Mouse (Mus musculus): Measurements from ENCODE around the gene Ppp1r26. TPM values are rescaled to one million over a fixed set of nuclear protein-coding genes. Genes with fewer than 3 reads are reported as not detected.
A peak's percentile ranks its signal among the peaks of the same experiment; 100 is the strongest.

The Ppp1r26 gene
- total RNA-seq (2021) = 1 to 10 TPM; 2.1 to 3.2 TPM
- long read RNA-seq, experiment 1, partial matches to known transcripts = 0 of 7 reads
- long read RNA-seq, experiment 1, other reads (novel, unspliced or antisense) = 4 of 7 reads
- long read RNA-seq, experiment 2, partial matches to known transcripts = 0 of 6 reads
- long read RNA-seq, experiment 2, other reads (novel, unspliced or antisense) = 5 of 6 reads

DNA sequence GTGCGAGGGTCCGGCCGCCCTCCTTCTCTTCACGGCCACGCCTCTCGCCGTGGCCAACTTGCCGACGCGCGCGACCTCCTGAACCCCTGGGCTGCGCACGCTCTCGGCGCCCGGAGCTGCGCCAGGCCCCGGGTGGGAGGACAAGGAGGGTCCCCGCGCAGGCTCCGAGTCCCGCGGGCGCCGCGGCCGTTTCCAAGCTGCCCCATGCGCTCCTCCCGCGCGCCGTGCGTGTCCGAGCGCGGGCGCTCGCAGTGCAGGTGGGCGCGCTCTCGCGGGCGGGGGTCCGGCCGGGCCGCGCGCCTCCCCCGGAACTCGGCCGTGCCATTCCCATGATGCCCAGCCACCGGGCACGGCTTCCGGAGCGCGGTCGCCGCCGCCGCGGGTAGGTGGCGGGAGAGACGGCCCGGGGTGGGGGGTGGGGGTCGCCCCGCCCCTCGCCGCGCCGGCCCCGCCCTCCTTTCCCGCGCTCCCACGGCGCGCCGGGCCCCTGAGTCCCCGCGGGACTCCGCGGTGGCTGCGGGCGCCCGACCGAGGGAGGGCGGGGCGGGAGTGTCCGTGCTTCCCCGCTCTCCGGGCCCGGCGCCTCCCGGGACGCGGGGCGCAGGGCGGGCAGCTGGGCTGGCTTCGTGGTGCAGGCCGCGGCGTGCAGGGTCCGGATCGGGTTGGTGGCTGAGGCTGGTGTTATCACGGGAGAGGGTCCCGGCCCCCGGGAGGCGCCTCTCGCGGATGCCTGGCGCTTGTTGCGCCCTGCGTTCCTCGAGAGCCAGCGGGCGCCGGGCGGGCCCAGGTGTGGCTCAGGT, at the start of gene Ppp1r26:
Gene Ppp1r26 (plus strand): TSS at position 286 of the 800 bp plus-strand sequence.
- TF ChIP-seq CTCF (IDR thresholded peaks at IDR 0.05) = no peak
- Histone ChIP-seq H3K4me3 (peak within 1 kb of the TSS; percentile 88), H3K27ac (peak within 1 kb of the TSS; percentile 74)
- intact Hi-C loops (cut with DNase I) = no loop called here
- peak; percentile 70 for DNase-seq

DNA sequence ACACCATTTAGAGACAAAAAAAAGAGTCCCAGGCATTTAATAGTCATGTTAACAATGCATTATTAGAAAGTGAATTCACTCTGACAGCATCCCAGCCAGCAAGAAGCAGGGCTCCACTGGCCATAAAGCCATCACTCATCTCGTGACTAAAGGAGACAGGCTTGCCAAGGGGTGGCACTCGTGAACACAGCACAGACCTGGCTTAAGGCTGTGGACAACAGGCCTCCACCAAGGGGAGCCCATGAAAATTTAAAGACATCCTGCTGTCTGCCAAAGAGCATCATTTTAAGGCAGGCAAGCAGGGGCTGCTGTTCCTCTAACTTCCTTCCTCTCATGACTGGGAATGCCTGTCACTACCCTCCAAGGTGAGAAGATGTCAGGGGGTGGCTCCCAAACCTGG, 49.7 kb upstream of the Ppp1r26 start:
- no peak for TF ChIP-seq CTCF (IDR thresholded peaks at IDR 0.05)
- Histone ChIP-seq H3K4me3 (no peak overlapping the region), H3K27ac (no peak overlapping the region)
- no peak for DNase-seq
- intact Hi-C loops (cut with DNase I) = no loop called here

DNA sequence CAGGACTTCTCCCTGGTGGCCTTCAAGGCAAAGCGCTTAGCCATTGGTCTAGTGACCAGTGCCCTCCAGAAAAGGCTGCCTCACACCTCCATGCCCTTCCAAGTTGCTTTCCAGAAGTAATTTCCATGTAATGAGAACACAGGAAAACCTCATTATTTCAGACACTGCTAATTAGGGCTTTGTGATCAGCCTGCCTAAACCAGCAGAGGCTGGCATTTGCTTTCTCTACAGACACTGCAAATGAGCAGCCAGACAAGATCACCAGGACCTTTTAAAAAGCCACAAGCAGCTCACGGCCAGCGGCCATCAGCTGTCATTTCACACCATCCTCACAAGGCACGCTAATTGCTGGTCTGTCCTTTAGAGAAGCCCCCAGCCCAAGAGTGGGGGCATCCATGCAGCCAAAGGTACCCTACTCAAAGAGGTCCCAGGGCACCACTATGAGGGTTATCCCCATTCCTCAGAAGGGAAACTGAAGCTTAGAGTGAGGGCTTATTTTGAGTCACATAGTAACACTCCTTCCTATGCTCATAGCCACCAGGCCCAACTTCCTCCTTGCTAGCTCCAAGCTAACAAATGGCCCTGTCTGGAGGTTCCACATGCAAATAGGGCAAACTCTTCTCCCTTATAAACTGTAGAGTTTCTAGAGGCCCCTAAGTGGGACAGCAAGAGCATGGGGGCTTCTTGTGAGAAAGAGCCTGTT, 49.0 kb upstream of the Ppp1r26 start:
- DNase-seq = no peak
- H3K27ac ChIP-seq = no peak overlapping the region
- TF ChIP-seq CTCF (IDR thresholded peaks at IDR 0.05) = no peak
- H3K4me3 ChIP-seq = no peak overlapping the region
- intact Hi-C loops (cut with DNase I) = no loop called here

GRCm38 (mm10) chr2:28401647-28402046, 45.0 kb upstream of the Ppp1r26 start:
- no peak overlapping the region for H3K4me3 ChIP-seq
- intact Hi-C loops (cut with DNase I) = no loop called here
- no peak for DNase-seq
- no peak for TF ChIP-seq CTCF (IDR thresholded peaks at IDR 0.05)
- peak overlapping the region; percentile 35; the same call in 1 of the 2 replicates for H3K27ac ChIP-seq

DNA sequence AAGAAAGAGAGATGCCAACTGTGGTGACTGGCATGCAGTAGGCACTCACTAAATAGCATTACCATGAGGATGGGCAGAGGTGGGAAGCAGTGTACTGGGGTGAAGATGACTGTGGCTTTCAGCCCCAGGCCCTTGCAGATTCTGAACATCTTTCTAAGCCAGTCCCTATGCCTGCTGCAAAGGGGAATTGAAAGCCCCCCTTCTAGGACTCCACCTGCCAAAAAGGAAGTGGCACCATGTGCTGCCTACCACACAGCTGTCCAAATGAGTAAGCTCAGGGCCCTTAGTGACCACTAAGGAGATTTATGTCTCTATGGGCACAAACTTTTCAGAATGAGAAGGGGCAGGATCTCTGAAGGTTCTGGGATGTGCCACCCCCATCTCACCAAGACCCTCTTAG, 44.5 kb upstream of the Ppp1r26 start:
- H3K27ac ChIP-seq = peak overlapping the region; percentile 35; the same call in 1 of the 2 replicates
- no peak overlapping the region for H3K4me3 ChIP-seq
- DNase-seq = no peak
- intact Hi-C loops (cut with DNase I) = no loop called here
- no peak for TF ChIP-seq CTCF (IDR thresholded peaks at IDR 0.05)

- H3K4me3 ChIP-seq = no peak overlapping the region
- TF ChIP-seq CTCF (IDR thresholded peaks at IDR 0.05) = no peak
- H3K27ac ChIP-seq = no peak overlapping the region
- no peak for DNase-seq
- intact Hi-C loops (cut with DNase I) = no loop called here
Observed at GRCm38 (mm10) chr2:28407796-28408195, 38.8 kb upstream of the Ppp1r26 start.

- intact Hi-C loops (cut with DNase I) = no loop called here
- no peak overlapping the region for H3K27ac ChIP-seq
- TF ChIP-seq CTCF (IDR thresholded peaks at IDR 0.05) = no peak
- H3K4me3 ChIP-seq = no peak overlapping the region
- DNase-seq = no peak
Observed at GRCm38 (mm10) chr2:28409144-28409543, 37.5 kb upstream of the Ppp1r26 start.

- intact Hi-C loops (cut with DNase I) = no loop called here
- Histone ChIP-seq H3K27ac (no peak overlapping the region), H3K4me3 (no peak overlapping the region)
- TF ChIP-seq CTCF (IDR thresholded peaks at IDR 0.05) = no peak
- no peak for DNase-seq
Observed at GRCm38 (mm10) chr2:28409566-28409965, 37.0 kb upstream of the Ppp1r26 start.

DNA sequence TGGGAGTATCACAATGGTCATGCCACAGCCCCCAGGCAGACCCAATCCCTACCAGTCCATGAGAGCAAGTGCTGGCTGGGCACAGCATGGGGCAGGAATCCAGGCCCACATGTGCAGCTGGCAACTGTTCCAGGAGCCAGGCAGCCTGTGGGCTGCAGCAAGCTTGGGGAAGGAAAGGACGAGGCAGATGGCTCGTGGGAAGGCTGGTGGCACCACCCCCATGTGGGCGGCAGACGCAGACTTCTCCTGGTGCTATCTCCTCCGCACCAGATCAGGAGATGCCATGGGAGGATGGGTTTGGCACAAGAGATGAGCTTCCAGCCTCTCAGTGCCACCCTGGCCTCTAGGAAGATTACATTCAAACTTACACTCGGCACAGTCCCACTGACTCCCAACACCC, 33.7 kb upstream of the Ppp1r26 start:
- H3K4me3 ChIP-seq = no peak overlapping the region
- intact Hi-C loops (cut with DNase I) = no loop called here
- no peak overlapping the region for H3K27ac ChIP-seq
- DNase-seq = no peak
- no peak for TF ChIP-seq CTCF (IDR thresholded peaks at IDR 0.05)

DNA sequence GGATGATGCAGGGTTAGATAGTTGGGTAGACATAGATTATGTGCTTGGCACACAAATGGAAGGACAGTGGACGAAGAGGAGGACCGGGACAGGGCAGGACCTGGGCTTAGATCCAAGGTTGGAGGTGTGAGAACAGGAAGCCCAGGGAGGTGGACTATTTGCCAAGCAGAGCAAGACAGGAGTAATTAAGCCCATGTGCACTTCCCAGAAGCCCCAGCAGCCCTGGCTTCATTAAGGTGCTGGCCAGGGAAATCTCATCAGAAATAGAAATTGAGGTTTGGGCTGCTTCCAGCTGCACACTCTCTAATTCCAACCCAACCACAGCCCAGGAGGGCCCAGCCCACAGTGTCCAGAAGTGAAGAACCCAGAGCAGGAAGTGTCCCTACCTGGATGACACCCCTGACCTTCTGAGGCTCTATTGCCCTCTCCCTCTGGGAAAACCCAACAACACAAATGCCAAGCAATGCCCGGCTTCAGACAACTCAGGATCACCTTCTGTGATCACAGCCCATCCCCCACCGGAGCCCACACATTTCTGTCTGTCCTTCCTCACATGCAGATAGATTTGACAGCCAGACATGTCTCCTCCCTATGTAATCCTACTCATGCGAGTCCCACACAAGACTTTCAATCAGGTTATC, 32.4 kb upstream of the Ppp1r26 start:
- intact Hi-C loops (cut with DNase I) = loop anchor here (2.0 kb wide), 1 partner anchor 39 kb away; no protein-coding TSS in a partner anchor
- no peak for DNase-seq

GRCm38 (mm10) chr2:28414757-28415137, 31.9 kb upstream of the Ppp1r26 start:
- TF ChIP-seq CTCF (IDR thresholded peaks at IDR 0.05) = no peak
- no peak overlapping the region for H3K4me3 ChIP-seq
- no peak for DNase-seq
- intact Hi-C loops (cut with DNase I) = loop anchor here (2.0 kb wide), 1 partner anchor 40 kb away; no protein-coding TSS in a partner anchor
- H3K27ac ChIP-seq = no peak overlapping the region

More for the DNA sequence above, 32.4 kb upstream of the Ppp1r26 start:
- Histone ChIP-seq H3K27ac (no peak overlapping the region), H3K4me3 (no peak overlapping the region)
- TF ChIP-seq CTCF (IDR thresholded peaks at IDR 0.05) = no peak

DNA sequence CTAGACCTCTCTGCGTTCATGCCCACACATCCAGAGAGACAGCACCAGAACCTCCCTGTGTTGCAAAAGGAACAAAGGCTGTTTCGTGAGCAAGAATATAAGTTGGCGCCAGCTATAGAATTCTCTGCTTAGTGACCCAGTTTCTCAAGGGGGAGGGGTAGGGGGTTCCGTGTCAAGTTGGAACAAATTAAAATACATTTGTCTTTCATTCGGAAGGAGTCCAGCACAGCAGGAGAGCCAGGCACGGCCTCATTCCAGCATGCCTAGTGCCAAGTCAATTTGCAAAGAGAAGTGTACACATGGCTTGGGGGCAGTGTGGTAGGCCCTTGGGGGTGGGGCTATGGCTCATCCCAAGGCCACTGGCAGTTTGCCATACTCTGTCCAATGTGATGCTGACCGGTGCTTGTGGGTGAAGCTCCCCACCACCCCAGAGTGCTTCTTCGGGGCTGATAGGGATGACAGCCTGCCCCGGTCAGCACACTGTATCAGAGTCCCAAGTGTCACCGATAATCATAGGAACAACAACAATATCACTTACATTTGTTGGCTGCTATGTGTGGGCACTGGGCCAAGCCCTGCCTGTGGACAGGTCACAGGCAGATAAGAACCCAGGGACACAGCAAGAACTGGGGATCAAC, 31.1 kb upstream of the Ppp1r26 start:
- H3K4me3 ChIP-seq = no peak overlapping the region
- no peak for TF ChIP-seq CTCF (IDR thresholded peaks at IDR 0.05)
- intact Hi-C loops (cut with DNase I) = loop anchor here (2.0 kb wide), 1 partner anchor 41 kb away; no protein-coding TSS in a partner anchor
- DNase-seq = no peak
- H3K27ac ChIP-seq = no peak overlapping the region

All from gastrocnemius, adult 2 months (tissue).